Mouse (Mus musculus) hindbrain, embryonic 16.5 days (tissue): ENCODE results near the gene Ankrd27. TPM values are rescaled to one million over a fixed set of nuclear protein-coding genes. Genes with fewer than 3 reads are reported as not detected.

Experiments used
- ATAC-seq: fragments of 200-750 bp; cut with Nextera tagmentation; 2 replicates; pipeline ENCODE4 v1.8.0; 2017; ENCODE audit warnings: moderate TSS enrichment, moderate library complexity
- H3K27ac ChIP-seq: fragments of 300-500 bp; sonication (generic); 2 replicates; pipeline ENCODE4 v1.5.1; 2014; ENCODE audit warnings: low read depth, mild to moderate bottlenecking, control low read depth, low read length, moderate library complexity
- H3K27me3 ChIP-seq: fragments of 300-500 bp; sonication (generic); replicated peaks from 2 replicates; pipeline ENCODE4 v1.6.1; 2014; ENCODE audit warnings: low read length; ENCODE audit not compliant: control insufficient read depth, insufficient read depth
- H3K36me3 ChIP-seq: fragments of 300-500 bp; sonication (generic); 2 replicates; pipeline ENCODE4 v1.6.1; 2014; ENCODE audit warnings: mild to moderate bottlenecking, low read length, moderate library complexity, mixed read lengths; ENCODE audit not compliant: control insufficient read depth, insufficient read depth
- H3K4me1 ChIP-seq: fragments of 300-500 bp; sonication (generic); 2 replicates; pipeline ENCODE4 v1.6.1; 2014; ENCODE audit warnings: low read depth, low read length; ENCODE audit not compliant: control insufficient read depth, insufficient read depth
- H3K4me2 ChIP-seq: fragments of 300-500 bp; sonication (generic); 2 replicates; pipeline ENCODE4 v1.6.1; 2014; ENCODE audit warnings: mild to moderate bottlenecking, low read length, control low read depth, moderate library complexity
- H3K4me3 ChIP-seq: fragments of 300-500 bp; sonication (generic); 2 replicates; pipeline ENCODE4 v1.5.1; 2014; ENCODE audit warnings: mild to moderate bottlenecking, low read length, control low read depth, moderate library complexity
- H3K9ac ChIP-seq: fragments of 300-500 bp; sonication (generic); 2 replicates; pipeline ENCODE4 v1.6.1; 2014; ENCODE audit warnings: low read depth, mild to moderate bottlenecking, control low read depth, low read length, moderate library complexity
- H3K9me3 ChIP-seq: fragments of 300-500 bp; sonication (generic); 2 replicates; pipeline ENCODE4 v1.6.1; 2014; ENCODE audit warnings: mild to moderate bottlenecking, low read length, moderate library complexity; ENCODE audit not compliant: control insufficient read depth
- WGBS: fragments of 180-500 bp; shearing (Covaris S2); extraction: QIAGEN DNeasy Blood & Tissue Kit; methylation state at CpG from one replicate; pipeline ENCODE4 v1.1.7; 2014; 5-methylcytosine and 5-hydroxymethylcytosine counted together
- polyA plus RNA-seq: library from polyadenylated mRNA; unstranded; fragments of >200 nt; fragmentation: Nextera tagmentation; extraction: Ambion mirVana; gene quantifications from 2 replicates; pipeline ENCODE4 v1.2.1, GENCODE M21; 2015

The Ankrd27 gene
- polyA plus RNA-seq, 1 experiment from 2014 or later: 17.3 TPM

- H3K9me3 ChIP-seq: no peaks in the 10 kb centered on the region
- peak; percentile 44 for ATAC-seq
- H3K27me3 ChIP-seq: no peaks in the 10 kb centered on the region
- H3K9ac ChIP-seq: peak overlapping the region; percentile 91
- WGBS: 10% methylated on average over 34 of the region's 34 CpGs
- peaks cover 9% of the 10 kb centered on the region for H3K4me1 ChIP-seq
- H3K4me2 ChIP-seq: peak overlapping the region; percentile 77
- peak overlapping the region; percentile 81 for H3K27ac ChIP-seq
- peak overlapping the region; percentile 99 for H3K4me3 ChIP-seq
- H3K36me3 ChIP-seq: peaks cover 32% of the 10 kb centered on the region
Observed at GRCm38 (mm10) chr7:35646317-35647081, 60.5 kb downstream of the Ankrd27 start.

DNA sequence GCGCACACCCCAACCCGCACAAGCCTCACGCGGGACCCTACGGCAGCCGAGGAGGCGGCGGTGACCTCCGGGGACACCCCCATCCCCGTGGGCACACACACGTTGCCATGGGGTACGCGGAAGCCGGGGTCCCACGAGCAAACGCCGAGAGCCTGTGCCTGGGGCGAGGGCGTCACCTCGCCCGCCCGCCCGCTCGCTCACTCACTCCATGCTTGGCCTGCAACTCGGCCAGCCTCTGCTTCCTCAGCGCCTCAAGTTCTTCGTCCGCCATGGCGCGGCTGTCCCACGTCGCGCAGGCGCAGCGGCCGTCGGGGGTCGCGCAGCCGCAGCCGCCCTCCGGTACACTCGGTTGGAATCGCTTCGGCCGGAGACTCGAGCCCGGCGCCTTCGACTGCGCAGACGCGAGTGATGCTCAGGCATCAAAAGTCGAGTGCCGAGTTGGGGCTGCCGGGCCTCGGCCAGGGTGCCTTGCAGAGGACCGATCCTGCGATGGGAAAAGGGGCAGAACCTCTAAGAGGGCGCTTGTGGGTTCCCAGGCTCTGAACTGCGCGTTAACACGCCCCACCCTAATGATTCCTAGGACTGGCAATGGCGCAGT lies 61.2 kb downstream of the Ankrd27 start, which contains the start of gene Pdcd5:
Gene Pdcd5, minus strand, starts transcription at position 421 of the 598 bp plus-strand sequence.
- WGBS: under 1% methylated on average over 57 of the region's 64 CpGs
- peak within 1 kb of the TSS; percentile 99 for H3K4me3 ChIP-seq
- no peaks in the 10 kb centered on the region for H3K9me3 ChIP-seq
- peaks cover 29% of the 10 kb centered on the region for H3K36me3 ChIP-seq
- H3K9ac ChIP-seq: peak within 1 kb of the TSS; percentile 91
- peak within 1 kb of the TSS; percentile 77 for H3K4me2 ChIP-seq
- peak; percentile 95 for ATAC-seq
- H3K27ac ChIP-seq: peak within 1 kb of the TSS; percentile 81
- no peaks in the 10 kb centered on the region for H3K27me3 ChIP-seq
- peaks cover 9% of the 10 kb centered on the region for H3K4me1 ChIP-seq

DNA sequence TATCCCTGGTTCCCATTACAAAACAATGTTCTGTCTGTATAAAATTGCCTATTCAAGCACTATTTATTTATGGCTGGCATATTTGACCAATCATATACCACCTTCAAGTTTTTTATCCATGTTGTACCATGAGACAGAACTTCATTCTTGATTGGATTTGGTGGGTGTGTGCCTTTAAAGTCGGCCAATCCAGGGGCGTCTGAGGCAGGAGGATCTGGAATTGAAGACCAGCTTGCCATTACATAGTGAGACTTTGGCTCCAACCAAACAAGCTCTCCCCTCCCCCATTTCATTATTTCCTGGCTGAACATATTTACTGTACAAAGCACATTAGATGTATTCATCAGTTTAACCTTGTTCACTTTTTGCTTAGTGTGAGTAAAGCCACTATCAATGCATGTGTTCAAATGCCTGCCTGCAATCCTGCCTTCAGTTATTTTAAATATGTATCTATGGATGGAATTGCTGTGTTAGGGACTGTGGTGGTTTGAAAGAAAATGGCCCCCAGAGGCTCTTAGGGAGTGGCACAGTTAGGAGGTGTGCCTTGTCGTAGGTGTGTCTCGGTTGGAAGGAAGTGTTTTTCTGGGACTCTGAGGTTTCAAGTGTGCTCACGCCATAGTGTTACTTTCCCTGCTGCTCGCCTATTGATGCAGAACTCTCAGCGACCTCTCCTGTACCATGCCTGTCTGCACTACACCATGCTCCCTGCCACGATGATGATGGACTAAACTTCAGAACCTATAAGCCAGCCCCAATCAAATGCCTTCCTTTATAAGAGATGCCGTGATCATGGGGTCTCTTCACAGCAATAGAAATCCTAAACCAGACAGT lies 62.4 kb downstream of the Ankrd27 start:
- Histone ChIP-seq H3K27me3 (no peaks in the 10 kb centered on the region), H3K4me3 (no peak overlapping the region), H3K4me2 (no peak overlapping the region), H3K36me3 (peaks cover 17% of the 10 kb centered on the region), H3K27ac (no peak overlapping the region), H3K4me1 (peaks cover 9% of the 10 kb centered on the region), H3K9me3 (no peaks in the 10 kb centered on the region), H3K9ac (no peak overlapping the region)
- 66% methylated on average over 9 of the region's 9 CpGs for WGBS
- no peak for ATAC-seq

- peaks cover 9% of the 10 kb centered on the region for H3K4me1 ChIP-seq
- no peak overlapping the region for H3K4me3 ChIP-seq
- H3K36me3 ChIP-seq: peaks cover 11% of the 10 kb centered on the region
- H3K9ac ChIP-seq: no peak overlapping the region
- no peaks in the 10 kb centered on the region for H3K9me3 ChIP-seq
- 41% methylated on average over 3 of the region's 3 CpGs for WGBS
- H3K4me2 ChIP-seq: no peak overlapping the region
- no peaks in the 10 kb centered on the region for H3K27me3 ChIP-seq
- ATAC-seq: no peak
- H3K27ac ChIP-seq: no peak overlapping the region
Observed at GRCm38 (mm10) chr7:35649071-35649470, 63.0 kb downstream of the Ankrd27 start.

DNA sequence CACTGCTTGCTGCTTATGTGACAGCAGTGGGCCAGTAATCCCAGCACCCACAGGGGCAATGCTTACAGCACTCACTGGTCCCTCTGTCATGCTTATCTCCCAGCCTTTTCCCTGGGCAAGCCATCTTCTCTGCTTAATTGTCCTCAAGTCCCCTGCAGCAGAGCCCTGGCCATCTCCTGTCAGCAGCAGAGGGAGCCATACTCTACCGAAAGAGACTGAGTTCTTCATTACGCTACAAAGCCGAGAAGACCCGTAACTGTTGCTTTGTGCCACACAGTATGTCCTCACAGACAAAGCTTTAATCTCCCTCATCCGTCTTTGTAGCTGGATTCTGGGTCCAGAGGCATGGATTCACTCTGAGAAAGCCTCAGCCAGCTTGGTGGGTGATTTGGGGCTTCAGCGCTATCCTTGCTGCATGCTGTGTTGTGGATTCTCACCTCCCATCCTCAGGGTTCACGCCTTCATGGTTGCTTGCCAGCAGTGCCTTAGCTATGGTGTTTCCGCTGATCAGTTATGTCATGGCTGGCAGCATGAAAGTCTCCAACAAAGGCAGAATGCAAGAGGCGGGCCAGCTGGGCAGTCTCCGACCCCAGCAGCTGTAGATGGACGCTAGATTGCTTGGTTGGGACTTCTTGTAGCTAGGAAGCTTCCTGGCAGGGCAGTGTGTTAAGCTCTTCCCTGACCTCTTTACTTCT lies 64.8 kb downstream of the Ankrd27 start:
- 66% methylated on average over 11 of the region's 11 CpGs for WGBS
- no peak for ATAC-seq
- no peak overlapping the region for H3K4me2 ChIP-seq
- H3K9me3 ChIP-seq: no peaks in the 10 kb centered on the region
- no peak overlapping the region for H3K4me3 ChIP-seq
- H3K27ac ChIP-seq: no peak overlapping the region; the same call in 1 of the 2 replicates
- no peaks in the 10 kb centered on the region for H3K27me3 ChIP-seq
- peak overlapping the region; percentile 17 for H3K9ac ChIP-seq
- H3K4me1 ChIP-seq: peaks cover 6% of the 10 kb centered on the region
- no peaks in the 10 kb centered on the region for H3K36me3 ChIP-seq

DNA sequence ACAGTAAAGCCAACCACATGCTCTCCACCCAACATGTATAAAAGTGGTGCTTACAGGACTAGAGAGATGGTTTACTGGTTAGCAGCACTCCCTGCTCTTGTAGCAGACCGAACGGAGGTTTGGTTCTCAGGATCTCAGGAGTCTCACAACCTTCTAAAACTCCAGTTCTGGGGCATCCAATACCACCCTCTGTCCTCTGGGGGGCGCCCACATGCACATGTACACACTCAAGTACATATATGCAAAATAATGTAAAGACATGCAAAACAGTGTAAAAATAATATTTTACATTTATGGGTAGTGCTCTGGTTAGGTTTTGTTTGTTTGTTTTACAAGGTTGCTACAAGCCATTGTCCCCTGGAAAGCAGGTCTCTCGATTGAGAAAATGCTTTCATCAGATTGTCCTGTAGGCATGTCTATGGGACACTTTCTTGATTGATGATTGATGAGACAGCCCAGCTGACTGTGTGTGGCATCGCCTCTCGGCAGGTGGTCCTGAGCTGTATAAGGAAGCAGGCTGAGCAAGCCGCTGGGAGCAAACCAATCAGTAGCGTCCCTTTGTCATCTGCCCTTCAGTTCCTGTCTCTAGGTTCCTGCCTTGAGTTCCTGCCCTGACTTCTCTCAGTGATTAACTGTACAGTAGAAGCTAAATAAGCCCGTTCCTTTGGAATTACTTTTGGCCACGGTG lies 65.7 kb downstream of the Ankrd27 start:
- H3K4me1 ChIP-seq: no peaks in the 10 kb centered on the region
- ATAC-seq: no peak
- no peak overlapping the region; the same call in 1 of the 2 replicates for H3K27ac ChIP-seq
- no peak overlapping the region for H3K4me2 ChIP-seq
- no peaks in the 10 kb centered on the region for H3K27me3 ChIP-seq
- no peak overlapping the region for H3K4me3 ChIP-seq
- no peaks in the 10 kb centered on the region for H3K36me3 ChIP-seq
- H3K9ac ChIP-seq: no peak overlapping the region
- 84% methylated on average over 10 of the region's 10 CpGs for WGBS
- H3K9me3 ChIP-seq: no peaks in the 10 kb centered on the region

DNA sequence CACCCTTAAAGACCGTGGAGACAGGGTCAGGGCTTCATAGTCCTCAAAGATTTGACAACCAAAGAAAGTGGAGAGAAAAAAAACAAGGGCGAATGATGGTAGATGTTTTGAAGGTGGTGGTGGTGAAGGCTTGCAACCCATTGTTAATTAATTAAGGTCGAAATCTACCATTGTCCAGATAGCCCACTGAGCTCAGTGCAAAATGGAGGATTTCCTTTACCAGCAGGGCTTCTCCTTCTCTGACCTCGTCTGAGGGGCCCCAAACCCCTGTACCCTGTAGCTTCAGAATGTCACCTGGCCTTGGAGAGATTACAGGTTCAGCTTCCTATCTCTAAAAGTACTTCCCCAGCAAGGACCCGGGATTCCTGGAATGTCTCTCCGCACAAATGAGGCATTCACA lies 71.8 kb downstream of the Ankrd27 start:
- Histone ChIP-seq H3K27ac (no peak overlapping the region), H3K9me3 (peaks cover 5% of the 10 kb centered on the region; the same call in 1 of the 2 replicates), H3K4me3 (no peak overlapping the region), H3K4me1 (no peaks in the 10 kb centered on the region), H3K9ac (no peak overlapping the region), H3K4me2 (no peak overlapping the region), H3K36me3 (no peaks in the 10 kb centered on the region), H3K27me3 (no peaks in the 10 kb centered on the region)
- WGBS: 37% methylated on average over 6 of the region's 6 CpGs
- no peak for ATAC-seq

DNA sequence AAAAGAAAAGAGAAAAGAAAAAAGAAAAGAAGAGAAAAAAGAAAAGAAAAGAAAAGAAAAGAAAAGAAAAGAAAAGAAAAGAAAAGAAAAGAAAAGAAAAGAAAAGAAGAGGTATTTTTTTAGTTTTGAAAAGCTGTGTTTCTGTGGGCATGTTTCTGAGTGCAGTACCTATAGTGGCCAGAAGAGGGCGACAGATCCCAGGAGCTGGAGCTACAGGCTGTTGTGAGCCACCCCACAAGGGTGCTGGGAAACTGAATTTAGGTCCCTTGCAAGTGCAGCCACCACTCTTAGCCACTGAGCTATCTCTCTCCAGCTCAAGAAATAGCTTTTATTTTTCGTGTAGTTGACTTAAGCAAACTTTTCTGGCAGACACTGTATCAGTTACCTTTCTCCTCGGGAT lies 73.1 kb downstream of the Ankrd27 start:
- Histone ChIP-seq H3K4me2 (no peak overlapping the region), H3K9me3 (peaks cover 5% of the 10 kb centered on the region; the same call in 1 of the 2 replicates), H3K27me3 (no peaks in the 10 kb centered on the region), H3K9ac (no peak overlapping the region), H3K4me3 (no peak overlapping the region), H3K4me1 (peaks cover 6% of the 10 kb centered on the region), H3K36me3 (no peaks in the 10 kb centered on the region), H3K27ac (no peak overlapping the region)
- ATAC-seq: no peak
- WGBS: 65% methylated on average over 3 of the region's 3 CpGs
